Mouse (Mus musculus): ENCODE measurements at regions not wholly inside any gene's neighbourhood (a gene's known extent, or its start where the extent isn't known, plus 50 kb on each side); places are given as distances from the start of the nearest gene placed in this dataset.
A peak's percentile ranks its signal among the peaks of the same experiment; 100 is the strongest.

DNA sequence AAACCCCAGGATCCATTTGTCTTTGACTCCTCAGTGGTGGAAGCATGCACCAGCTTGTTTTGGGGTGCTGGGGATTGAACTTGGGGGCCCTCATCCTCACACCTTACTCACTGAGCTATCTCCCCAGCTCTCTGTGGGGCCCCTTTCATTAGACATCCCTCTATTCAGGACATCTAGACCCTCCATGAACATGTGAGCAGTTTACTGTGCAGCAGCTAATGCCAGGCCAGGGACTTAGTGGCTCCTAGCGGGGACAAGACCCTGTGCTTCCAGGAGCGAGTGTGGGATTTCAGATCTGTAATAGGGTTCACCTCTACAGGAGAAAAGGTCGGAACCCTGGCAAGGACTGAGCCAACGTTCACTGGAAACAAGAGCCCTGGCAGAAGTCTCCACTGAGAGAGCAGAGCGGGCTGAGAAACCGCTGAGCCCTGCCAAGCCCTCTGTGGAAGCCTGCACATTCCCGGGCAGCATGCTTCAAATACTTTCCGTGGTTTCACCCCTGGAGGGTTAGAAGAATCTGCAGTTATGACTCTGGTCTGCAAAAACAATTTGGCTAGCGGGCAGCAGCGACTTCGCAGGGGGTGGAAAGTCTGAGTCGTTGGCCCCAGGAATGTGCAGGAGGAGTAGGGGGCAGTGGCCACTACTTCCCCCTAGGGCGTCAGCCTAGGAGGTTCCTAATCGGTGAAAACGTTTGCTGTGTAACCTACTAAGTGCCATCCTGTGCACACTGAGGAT, 125.6 kb downstream of the Smad6 start:
- peak; percentile 68 for DNase-seq (ENCODE audit: low spot score)

DNA sequence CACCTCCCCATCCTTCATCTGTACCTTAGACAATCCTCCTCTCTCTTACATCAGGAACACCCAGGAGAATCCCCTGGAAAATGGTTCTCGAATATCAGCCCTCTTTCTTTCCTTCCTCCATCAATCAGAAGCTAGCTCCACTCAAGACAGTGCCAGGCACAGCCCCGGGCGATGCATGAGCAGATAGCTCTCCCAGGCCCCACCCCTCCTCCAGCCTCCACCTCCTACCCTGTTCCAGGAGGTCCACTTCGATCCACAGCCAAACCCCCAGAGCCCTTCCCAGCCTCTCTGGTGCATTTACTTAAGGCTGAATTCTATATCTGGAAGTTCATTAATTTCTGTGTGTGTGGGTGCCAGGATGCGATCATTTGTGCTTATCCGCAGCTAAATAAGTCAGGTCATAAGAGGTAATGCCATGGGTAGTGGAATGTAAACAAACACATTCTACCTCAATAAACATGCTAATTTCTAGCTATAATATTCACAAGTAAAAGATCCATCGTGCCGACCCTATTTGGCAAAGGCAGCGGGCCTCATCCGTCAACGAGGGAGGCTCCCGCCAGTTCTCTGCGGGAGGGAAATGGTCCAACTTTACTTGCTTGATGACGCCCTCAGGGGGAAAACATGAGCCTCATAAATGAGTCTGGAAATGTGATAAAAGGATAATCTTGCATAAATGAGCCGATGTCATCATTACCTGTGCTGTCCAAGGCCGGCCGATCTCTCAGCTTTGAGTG, 129.5 kb downstream of the Smad6 start:
- no peak for DNase-seq (ENCODE audit: low spot score)

DNA sequence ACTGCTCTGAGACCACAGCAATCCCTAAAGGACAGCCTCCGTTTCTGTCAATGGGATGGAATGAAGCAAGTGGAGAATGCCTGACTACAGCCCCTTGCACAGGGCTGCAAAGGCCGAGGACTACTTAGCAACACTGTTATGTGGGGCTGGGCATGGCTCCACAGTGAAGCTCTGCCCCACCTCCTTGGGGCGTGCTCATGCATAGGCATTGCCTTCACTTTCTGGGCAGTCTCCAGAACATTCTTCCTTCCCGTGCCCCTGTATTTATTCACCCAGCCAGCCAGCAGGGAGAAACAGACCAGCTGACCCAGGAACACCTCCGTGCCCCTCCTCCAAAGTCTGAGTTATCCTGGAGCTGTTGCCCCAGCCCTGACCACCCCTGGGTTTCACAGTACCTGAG, 131.1 kb downstream of the Smad6 start:
- no peak for DNase-seq (ENCODE audit: low spot score)

DNA sequence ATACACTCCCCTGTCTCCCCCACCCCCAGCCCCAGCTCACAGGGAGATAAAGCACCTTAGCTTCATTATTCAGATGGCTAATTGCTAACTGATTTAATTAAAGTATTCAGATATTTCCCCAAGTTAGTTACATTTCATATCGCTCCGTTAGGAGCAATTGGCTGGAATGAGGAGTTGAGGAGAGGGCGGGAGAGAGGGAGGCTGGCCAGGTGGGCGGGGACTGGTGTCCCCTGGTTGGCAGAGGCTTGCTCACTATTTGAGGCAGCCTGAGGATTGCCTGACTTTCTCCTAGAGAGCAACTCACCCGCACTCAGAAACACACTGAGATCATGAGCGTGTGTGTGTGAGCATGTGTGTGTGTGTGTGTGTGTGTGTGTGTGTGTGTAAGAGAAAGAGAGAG, 131.8 kb upstream of the Smad3 start:
- no peak for DNase-seq (ENCODE audit: low spot score)

DNA sequence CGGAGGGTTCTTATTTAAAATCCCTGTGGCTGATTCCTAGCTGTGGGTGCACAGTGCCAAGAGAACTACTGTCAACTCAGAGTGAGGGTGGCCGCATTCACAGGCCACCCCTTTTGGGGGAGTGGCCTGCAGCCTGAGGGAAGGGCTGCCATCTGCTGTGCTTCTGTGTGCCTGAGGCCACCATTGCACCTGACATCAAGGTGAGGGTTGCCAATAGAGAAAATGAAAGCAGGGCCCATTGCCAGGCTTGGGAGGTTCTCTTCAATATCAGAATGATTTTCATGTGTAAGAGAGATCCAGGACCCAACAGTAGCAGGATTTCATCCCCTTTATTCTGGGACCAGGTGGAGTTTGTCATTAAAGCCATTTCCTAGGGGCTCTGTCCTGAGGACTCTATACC, 127.2 kb upstream of the Smad3 start:
- DNase-seq (ENCODE audit: low spot score): no peak

DNA sequence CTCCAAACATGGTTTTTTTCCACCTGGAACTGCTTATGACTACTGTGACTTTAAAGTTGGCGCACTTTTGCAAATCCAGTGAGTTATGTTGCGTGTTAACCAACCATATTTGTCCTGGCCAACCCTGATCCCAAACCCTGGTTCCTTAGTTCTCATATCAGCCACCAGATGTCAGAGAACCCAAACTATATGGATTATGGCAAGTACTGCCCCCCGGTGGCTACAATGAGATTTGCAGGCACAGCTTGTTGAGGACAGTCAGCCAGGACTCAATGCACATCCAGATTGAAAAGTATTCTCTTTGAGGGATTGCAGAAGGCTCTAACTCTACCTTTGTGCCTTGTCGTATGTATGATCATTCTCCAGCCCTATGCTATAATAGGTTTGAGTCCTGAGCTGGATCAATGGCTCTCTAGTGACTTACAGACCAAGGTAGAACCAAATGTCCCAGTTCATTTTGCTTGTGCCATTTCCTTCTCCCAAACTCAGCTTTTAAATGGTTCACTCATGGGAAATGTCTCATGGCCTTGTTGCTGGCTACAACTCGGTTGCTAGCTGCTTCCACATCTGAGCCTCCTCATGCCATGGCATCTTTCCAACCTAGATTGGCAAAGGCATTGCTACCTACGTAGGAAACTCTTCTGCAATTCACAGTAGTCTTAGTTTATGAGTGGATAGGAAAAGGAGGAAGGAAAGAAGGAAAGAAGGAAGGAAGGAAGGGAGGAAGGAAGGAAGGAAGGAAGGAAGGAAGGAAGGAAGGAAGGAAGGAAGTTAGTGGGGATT, 126.1 kb upstream of the Smad3 start:
- peak; percentile 59 for DNase-seq (ENCODE audit: low spot score)

DNA sequence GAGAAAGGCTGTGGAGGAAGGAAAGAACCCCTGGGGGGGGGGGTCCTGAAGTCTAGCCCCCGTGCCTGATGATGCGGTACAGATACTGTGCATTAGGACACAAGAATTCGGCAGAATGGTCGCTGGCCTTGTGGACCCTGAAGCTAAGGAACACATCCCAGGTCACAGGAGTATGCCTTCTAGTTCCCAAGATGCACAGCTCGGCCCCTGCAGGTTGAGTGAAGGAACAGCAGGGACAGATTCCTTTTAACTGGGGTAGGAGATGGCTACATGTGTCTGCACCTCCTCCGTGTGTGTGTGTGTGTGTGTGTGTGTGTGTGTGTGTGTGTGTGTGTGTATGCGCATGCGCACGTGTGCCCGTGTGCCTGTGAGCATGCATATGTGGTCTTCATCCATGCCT, 123.9 kb upstream of the Smad3 start:
- no peak for DNase-seq (ENCODE audit: low spot score)

DNA sequence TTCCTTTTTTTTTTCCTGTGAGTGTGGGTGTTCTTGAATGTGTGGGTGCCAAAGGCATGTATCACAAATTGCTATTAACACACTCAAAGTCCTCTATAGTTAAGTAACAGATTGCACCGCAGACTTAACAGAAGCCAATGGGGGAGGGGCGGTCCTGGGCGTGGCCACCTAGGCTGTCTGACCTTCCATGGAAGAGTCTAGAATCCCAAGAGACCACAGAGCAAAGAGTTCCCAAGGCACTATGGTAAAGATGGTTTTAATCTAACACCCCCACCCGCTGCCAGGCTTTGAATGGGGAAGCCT, 123.4 kb upstream of the Smad3 start:
- no peak for DNase-seq (ENCODE audit: low spot score)

DNA sequence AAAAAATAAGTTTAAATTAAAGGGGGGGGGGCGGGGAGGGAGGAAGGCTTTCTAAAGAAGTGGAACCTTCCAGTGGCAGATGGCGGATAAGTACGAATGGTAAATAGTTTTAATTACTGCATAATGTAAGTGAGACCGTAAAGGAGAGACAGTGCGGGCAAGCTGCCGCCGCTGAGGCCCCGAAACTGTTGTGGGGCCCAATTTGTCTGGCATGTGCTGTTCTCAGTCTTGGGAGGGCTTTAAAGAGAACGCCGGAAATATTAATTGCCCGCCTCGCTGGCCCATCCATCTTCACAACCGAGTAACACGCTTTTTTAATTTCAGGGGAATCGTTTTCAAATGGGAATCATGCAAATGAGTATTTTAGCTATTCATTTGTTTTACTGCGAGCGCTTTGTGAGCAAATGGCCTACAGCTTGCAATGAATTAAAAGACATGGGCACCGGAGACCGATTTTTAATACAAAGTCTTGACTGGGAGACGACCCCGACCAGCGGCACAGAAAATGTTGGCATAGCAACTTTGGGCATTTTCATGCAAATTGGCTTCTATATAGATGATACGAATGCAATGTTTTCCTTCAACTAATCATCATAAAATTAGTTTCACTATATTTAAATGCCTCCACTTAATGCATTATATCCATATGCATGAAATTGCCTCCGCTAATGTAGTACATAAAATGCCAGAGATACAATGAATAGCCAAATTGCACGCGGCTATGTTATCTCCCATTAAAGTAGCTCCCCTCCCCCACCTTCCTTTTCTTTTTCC, 122.9 kb upstream of the Smad3 start:
- DNase-seq (ENCODE audit: low spot score): no peak

DNA sequence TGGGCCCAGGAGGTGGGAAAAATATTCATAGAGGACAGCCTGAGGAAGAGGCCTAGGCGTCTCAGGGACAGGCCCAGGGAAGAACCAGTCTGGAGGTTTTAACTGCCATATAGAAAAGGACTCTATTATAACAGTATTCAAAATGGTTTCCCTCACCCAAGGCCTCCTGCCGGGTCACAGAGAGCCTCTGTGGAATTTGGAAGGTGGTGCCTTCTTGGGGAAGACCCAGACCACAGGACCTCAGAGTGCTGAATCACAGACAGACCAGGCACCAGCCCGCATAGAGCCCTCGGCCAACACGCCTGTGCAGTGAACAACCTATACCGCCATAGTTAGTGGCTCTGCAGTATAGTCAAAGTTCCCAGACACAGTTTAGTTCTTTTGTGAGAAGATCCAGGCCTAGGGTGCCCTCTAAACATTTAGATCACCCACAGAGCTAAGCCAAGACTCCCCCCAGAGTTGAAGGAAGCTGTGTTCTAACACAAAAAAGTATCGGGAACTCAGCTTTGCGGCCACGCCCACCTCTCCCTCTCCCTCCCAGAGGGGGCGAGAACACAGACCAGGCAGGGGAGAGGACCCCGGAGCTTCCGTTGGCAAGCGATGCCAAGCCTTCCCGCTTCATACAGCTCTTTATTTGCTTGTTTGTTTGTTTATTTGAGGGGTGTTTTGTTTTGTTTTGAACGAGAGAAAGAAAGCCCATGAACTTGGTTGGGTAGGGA, 122.1 kb upstream of the Smad3 start:
- no peak for DNase-seq (ENCODE audit: low spot score)

DNA sequence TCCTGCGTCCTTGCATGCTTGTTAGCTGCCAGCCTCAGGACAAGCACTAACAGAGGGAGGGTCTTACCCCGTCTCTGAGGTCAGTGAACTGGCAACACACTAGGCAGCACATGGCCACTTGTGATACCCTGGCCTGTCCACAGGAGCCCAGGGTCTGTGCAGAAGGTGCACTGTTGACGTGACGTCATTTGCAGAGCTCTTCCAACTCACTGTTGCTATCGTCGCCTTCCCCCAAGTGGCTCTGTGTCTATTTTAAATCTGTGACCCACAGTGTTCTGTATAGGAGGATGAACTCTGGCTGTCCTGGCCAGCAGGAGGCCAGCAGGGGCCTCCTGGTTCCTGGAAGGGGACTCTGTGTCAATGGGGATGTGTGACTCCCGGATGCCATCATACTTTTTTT, 120.1 kb upstream of the Smad3 start:
- no peak for DNase-seq (ENCODE audit: low spot score)

DNA sequence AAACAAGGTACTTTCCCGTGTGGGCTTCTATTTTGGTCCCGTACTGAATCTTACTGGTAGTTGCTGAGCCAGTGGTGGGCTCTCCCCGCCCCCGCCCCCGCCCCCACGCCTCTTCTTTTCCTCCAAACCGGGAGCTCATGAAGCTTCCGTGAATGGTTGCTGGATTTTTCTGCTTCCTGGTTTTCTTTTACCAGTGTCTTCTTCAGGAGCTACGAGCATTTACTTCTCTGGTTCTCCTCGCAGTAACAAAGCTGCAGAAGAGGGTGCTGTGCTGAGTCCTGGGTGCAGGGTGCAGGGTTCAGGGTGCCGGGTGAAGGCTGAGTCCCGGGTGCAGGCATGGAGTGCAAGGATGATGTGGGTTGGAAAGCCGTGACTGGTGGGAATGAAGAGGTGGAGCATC, 119.1 kb upstream of the Smad3 start:
- no peak for DNase-seq (ENCODE audit: low spot score)

DNA sequence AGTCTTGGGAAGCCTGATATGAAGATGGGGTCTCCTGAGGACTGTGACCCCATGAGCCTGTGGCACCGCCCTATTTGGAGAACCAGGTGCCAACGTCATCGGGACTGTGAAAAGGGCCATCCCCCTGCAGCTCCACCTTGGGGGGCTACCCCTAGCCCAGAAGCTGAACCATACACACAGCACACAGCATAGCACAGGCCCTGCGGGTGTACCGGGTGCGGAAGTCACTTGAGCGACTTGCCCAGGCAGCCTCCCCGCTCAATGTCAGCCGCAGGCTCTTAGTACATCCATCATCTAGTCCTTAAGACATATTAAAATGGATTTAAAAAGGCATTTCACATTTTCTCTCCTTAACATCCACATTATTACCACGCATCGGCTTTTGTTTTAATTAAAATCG, 118.2 kb upstream of the Smad3 start:
- no peak for DNase-seq (ENCODE audit: low spot score)

DNA sequence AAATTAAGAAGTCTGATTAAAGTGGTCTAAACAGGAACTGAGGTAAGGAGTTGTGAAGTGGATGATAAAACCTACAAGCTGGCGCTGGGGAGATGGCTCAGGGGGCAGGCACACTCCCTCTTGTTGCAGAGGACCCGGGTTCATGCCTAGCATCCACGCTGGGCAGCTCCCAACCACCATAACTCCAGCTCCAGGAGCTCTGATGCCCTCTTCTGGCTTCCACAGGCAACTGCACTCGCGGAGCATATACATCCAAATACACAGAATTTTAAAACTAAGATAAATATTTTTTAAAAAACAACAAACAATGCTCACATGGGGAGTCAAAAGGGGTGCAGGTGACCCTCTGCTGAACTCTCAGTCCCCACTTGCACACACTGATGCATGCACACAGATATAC, 117.4 kb upstream of the Smad3 start:
- no peak for DNase-seq (ENCODE audit: low spot score)

DNA sequence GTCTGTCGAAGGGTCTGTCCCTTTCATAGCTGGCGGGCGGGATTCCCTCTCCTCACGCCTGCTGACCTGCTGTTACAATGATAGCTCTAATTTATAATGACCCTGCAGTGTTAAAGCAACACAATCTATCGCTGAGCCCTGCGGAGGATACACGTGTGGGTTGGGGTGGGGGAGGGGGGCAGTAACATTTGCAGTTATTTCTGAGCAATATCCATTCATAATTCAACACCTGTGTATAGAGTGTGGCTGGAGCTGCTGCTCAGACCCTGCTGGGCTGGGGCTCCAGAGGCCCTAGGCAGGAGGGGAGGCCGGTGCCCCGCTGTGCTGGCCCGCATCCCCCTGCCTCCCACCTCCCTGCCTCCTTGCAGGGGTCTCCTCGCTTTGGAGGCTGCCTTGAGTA, 106.6 kb upstream of the Smad3 start:
- no peak for DNase-seq (ENCODE audit: low spot score)

DNA sequence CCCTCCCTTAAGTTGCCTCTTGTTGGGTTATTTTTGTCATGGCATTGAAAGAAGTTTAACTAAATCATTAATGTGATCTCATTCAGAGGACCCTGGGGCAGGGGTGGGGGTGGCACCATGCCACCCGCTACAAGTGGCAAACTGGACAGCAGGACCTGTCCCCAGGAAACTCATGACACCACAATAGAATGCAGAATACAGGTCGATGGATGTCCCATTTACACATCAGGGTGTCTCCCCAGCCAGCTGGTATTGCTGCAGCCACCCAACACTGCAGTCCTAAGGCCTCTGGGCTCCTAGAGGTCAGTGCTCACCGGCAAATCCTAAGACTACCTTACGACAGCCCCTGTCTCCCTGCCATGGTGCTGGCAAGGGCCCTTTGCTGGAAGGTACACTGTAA, 105.5 kb upstream of the Smad3 start:
- DNase-seq (ENCODE audit: low spot score): no peak

DNA sequence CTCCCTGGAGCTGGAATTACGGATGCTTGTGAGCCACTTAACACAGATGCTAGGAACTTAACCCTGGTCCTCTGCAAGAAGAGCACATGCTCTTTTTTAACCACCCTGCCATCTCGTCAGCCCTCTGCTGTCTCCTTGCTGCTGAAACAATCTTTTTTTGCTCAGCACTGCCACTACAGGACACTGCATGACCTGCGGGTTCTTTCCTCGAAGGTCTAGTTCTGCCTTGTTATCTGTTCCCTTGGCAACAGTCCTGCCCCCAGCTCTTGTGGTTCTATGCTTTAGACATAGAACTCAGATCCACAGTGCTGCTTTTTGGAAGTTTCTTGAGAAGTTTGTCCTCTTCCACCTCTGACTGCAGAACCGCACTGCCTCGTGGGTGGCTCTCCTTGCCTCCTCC, 104.6 kb upstream of the Smad3 start:
- peak; percentile 8 for DNase-seq (ENCODE audit: low spot score)

DNA sequence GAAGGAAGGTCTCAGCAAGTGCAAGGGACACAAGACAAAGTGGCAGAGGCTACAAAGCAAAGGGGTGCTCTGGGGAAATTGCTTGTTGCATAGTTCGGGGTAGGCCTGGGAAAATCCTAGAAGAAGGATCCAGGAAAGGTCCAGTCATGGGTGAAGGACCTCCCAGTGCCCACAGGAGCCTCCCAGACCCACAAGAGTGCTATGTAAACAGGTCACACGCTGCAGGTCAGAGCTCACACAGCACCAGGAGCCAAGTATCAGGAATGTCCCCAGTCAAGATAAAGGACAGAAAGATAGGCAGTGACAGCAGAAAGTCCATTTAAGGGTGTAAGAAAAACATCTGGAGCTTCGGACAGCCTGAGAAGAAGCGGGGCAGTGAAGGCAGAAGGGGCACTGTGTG, 103.6 kb upstream of the Smad3 start:
- DNase-seq (ENCODE audit: low spot score): no peak

DNA sequence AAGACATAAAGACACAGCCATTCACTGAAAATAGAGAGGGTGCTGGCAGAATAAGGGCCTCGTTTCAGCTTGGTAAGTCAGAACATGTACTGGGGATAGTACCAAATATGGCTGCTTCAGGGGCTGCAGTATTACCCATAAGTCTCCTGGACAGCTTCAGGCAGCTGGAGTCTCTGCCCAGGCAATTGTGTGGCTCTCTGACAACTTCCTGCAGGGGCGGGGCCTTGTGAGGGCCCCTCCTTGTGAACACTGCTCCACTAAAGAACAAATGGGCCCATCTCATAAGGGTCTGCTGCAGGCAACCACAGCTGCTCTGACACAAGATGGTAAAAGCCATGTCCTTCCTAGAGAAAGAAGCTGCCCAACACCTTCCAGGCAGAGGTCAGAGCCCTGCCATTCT, 102.4 kb upstream of the Smad3 start:
- DNase-seq (ENCODE audit: low spot score): no peak

DNA sequence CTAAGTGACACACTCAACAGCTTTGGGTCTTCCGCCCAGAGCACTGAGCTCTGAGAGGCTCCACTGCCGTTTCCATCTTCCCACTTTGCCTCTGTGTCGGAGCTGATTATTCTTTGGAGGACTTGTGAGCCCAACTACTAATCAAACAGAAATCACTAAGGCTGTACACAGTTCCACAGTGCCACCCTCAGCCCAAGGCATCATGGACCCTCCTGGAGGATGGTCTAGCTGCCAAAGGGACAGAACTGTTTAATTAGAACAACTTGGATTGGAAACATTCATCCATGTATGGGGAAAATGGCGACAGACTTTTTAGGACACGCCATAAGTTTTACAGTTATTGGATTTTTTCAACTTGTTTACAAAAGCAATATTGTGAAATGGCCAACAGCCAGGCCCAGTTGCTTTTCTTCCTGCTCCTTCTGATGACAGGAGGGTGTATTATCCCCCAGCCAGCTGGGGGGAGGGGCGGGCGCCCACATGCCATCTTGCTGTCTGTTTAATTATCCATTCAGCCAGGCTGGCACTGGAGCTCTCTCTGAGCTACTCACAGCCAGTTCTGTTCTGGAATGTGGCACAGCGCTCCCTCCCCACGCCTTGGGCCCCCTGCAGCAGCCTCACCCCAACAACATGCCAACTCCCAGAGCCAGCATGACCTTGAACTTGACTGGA, 98.4 kb upstream of the Smad3 start:
- DNase-seq (ENCODE audit: low spot score): no peak

DNA sequence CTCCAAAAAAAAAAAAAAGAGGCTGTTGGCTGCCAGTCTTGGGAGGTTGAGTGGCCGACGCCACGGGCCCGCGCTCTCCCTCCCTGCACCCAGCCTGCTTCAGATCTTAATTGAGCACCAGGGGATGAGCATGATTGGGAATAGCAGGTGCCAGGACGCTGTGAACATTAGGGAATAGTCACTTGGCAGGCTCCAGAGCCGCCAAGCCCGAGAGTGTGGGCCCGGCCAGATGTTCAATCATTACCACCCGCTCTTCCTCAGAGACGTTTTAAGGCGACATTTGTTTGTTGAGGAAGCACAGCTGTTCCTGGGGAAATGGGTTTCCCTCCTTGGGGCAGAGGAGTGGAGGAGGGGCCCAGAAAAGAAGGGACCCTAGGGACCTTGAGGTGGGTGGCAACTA, 94.0 kb upstream of the Smad3 start:
- no peak for DNase-seq (ENCODE audit: low spot score)

Measured in adipocyte (in vitro differentiated cells).